Mouse (Mus musculus) limb, embryonic 14.5 days (tissue): Measurements from ENCODE around the gene Plekha1. TPM values are rescaled to one million over a fixed set of nuclear protein-coding genes. Genes with fewer than 3 reads are reported as not detected.

Experiments used
- ATAC-seq: fragments of 200-750 bp; cut with Nextera tagmentation; 2 replicates; pipeline ENCODE4 v1.8.0; 2017; ENCODE audit warnings: low read depth, moderate number of reproducible peaks, moderate TSS enrichment; ENCODE audit not compliant: low FRiP score
- DNase-seq: peaks from one replicate; pipeline ENCODE4 v3.0.0-alpha.2; 2015; ENCODE audit warnings: low spot score
- H3K27ac ChIP-seq: fragments of 300-500 bp; sonication (generic); replicated peaks from 2 replicates; pipeline ENCODE4 v1.5.1; 2014; ENCODE audit warnings: low read depth, mild to moderate bottlenecking, low read length, moderate library complexity, mixed read lengths
- H3K27me3 ChIP-seq: fragments of 300-500 bp; sonication (generic); 2 replicates; pipeline ENCODE4 v1.6.1; 2014; ENCODE audit warnings: low read length, mixed read lengths; ENCODE audit not compliant: control insufficient read depth, insufficient read depth
- H3K36me3 ChIP-seq: fragments of 300-500 bp; sonication (generic); 2 replicates; pipeline ENCODE4 v1.6.1; 2014; ENCODE audit warnings: mild to moderate bottlenecking, low read length, moderate library complexity, mixed read lengths; ENCODE audit not compliant: control insufficient read depth, insufficient read depth
- H3K4me1 ChIP-seq: fragments of 300-500 bp; sonication (generic); 2 replicates; pipeline ENCODE4 v1.6.1; 2014; ENCODE audit warnings: antibody characterized with exemption, low read length, mixed read lengths; ENCODE audit not compliant: control insufficient read depth, insufficient read depth
- H3K4me2 ChIP-seq: fragments of 300-500 bp; sonication (generic); replicated peaks from 2 replicates; pipeline ENCODE4 v1.6.1; 2014; ENCODE audit warnings: low read depth, mild to moderate bottlenecking, low read length, moderate library complexity; ENCODE audit not compliant: severe bottlenecking
- H3K4me3 ChIP-seq: fragments of 300-500 bp; sonication (generic); replicated peaks from 2 replicates; pipeline ENCODE4 v1.5.1; 2014; ENCODE audit warnings: low read length
- H3K9ac ChIP-seq: fragments of 300-500 bp; sonication (generic); 2 replicates; pipeline ENCODE4 v1.6.1; 2014; ENCODE audit warnings: mild to moderate bottlenecking, low read depth, low read length, moderate library complexity; ENCODE audit not compliant: severe bottlenecking
- H3K9me3 ChIP-seq: fragments of 300-500 bp; sonication (generic); 2 replicates; pipeline ENCODE4 v1.6.1; 2016; ENCODE audit warnings: low read length; ENCODE audit not compliant: control insufficient read depth
- POLR2A ChIP-seq: fragments of 200-500 bp; IDR thresholded peaks from 2 replicates; pipeline ENCODE4 v1.8.0; 2012; ENCODE audit warnings: inconsistent platforms, mild to moderate bottlenecking, moderate library complexity, borderline replicate concordance; ENCODE audit not compliant: insufficient read depth, insufficient read length; ENCODE audit errors: extremely low read depth
- WGBS: fragments of 180-500 bp; shearing (Covaris S2); extraction: QIAGEN DNeasy Blood & Tissue Kit; methylation state at CpG from one replicate; pipeline ENCODE4 v1.1.7; 2014; 5-methylcytosine and 5-hydroxymethylcytosine counted together
- polyA plus RNA-seq, 2 experiments: library from polyadenylated mRNA; depleted of rRNA in 1 of 2; stranded (reverse) in 1 of 2; unstranded in 1 of 2; fragments of >200 nt; fragmentation: Nextera tagmentation in 1 of 2; extraction: Ambion mirVana in 1 of 2; gene quantifications; 2 replicates each; pipeline versions ENCODE4 v1.2.1 to v1.2.3; 2012 to 2014

Gene Plekha1
- polyA plus RNA-seq, 2 experiments, result 34.8 to 47.9 TPM

DNA sequence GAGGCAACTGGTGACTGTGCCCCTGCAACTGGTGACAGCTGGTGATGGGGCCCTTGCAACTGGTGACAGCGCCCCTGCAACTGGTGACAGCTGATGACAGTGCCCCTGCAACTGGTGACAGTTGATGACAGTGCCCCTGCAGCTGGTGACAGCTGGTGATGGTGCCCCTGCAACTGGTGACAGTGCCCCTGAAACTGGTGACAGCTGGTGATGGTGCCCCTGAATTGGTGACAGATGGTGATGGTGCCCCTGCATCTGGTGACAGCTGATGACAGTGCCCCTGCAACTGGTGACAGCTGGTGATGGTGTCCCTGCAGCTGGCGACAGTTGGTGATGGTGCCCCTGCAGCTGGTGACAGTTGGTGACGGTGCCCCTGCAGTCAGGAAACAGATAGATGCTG, 39.2 kb upstream of the Plekha1 start:
- no peaks in the 10 kb centered on the region for H3K27me3 ChIP-seq
- TF ChIP-seq POLR2A, result no peak
- H3K27ac ChIP-seq, result no peak overlapping the region
- WGBS, result 84% methylated on average over 3 of the region's 3 CpGs
- ATAC-seq, result no peak
- H3K9ac ChIP-seq, result no peak overlapping the region
- no peaks in the 10 kb centered on the region for H3K36me3 ChIP-seq
- H3K4me2 ChIP-seq, result no peak overlapping the region
- no peaks in the 10 kb centered on the region for H3K9me3 ChIP-seq
- H3K4me1 ChIP-seq, result no peaks in the 10 kb centered on the region
- DNase-seq, result no peak
- no peak overlapping the region for H3K4me3 ChIP-seq

DNA sequence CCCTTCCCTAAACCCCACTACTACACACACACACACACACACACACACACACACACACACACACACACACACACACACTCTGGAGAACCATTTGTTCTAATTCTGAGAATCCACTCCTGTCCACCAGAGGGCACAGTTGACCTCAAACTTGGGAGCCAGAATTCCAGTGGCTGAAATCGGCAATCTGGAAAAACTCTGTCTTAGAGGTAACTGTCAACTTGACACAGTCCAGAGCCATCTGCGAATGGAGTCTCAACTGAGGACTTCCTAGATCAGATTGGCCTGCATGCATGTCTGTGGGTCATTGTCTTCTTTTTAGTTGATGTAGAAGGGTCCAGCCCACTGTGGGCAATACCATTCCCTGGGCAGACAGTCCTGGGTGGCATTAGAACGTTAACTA, 38.1 kb upstream of the Plekha1 start:
- WGBS, result 31% methylated on average over 3 of the region's 3 CpGs
- Histone ChIP-seq H3K27ac (no peak overlapping the region), H3K4me2 (no peak overlapping the region), H3K9ac (no peak overlapping the region), H3K36me3 (no peaks in the 10 kb centered on the region), H3K27me3 (no peaks in the 10 kb centered on the region), H3K9me3 (no peaks in the 10 kb centered on the region), H3K4me3 (no peak overlapping the region), H3K4me1 (no peaks in the 10 kb centered on the region)
- no peak for ATAC-seq
- no peak for TF ChIP-seq POLR2A
- peak; percentile 51 for DNase-seq

DNA sequence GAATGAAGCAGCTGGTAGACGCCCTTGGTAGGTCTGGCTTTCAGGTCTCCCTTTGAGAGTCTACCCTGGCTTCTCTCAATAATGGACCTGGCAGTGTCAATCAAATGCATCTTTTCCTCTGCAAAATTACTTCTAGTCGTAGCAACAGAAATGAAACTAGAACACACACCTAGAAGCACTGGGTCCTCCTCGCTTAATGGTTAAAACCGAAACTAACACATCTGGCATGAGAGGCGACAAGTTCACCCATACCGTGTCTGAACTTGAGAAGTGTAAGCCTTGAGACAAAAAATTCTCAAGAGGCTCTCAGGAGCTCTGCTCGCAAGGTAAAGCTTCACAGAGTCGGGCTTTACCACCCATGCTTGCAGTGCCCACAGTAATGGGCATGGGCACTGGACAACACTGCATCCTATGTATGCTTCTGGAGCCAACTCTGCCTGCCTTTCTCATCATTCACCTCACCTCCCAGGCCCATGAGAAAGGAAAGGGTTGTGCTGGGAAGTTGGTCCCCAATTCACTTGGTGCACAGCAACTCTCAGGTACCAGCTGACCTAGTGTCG, 37.6 kb upstream of the Plekha1 start:
- WGBS, result 89% methylated on average over 9 of the region's 9 CpGs
- Histone ChIP-seq H3K4me2 (no peak overlapping the region), H3K36me3 (no peaks in the 10 kb centered on the region), H3K4me1 (no peaks in the 10 kb centered on the region), H3K9me3 (no peaks in the 10 kb centered on the region), H3K27ac (no peak overlapping the region), H3K4me3 (no peak overlapping the region), H3K27me3 (no peaks in the 10 kb centered on the region), H3K9ac (no peak overlapping the region)
- TF ChIP-seq POLR2A, result no peak
- ATAC-seq (no peak), DNase-seq (no peak)

DNA sequence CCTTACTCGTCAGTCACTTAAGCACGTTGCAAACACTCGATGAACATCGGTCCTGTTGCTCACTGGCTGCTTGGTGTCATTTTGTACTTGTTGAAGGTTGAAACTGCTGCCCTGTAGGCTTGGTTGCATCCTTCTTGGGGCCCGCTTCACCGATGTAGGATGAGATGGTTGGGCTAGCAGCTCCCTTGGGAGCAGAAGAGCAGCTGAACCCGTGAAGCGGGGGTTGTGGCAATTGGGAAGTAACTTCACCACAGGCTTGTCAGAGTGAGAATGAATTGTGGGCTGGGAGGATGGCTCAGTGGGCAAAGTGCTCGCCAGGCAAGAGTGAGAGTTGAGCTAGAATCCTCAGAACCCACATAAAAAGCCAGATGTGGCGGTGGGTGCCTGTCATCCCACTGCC, 37.1 kb upstream of the Plekha1 start:
- no peak overlapping the region for H3K9ac ChIP-seq
- no peak overlapping the region for H3K27ac ChIP-seq
- WGBS, result 83% methylated on average over 10 of the region's 10 CpGs
- ATAC-seq (no peak), DNase-seq (no peak)
- H3K4me2 ChIP-seq, result no peak overlapping the region
- H3K4me3 ChIP-seq, result no peak overlapping the region
- H3K36me3 ChIP-seq, result no peaks in the 10 kb centered on the region
- no peaks in the 10 kb centered on the region for H3K27me3 ChIP-seq
- no peak for TF ChIP-seq POLR2A
- H3K9me3 ChIP-seq, result no peaks in the 10 kb centered on the region
- no peaks in the 10 kb centered on the region for H3K4me1 ChIP-seq

DNA sequence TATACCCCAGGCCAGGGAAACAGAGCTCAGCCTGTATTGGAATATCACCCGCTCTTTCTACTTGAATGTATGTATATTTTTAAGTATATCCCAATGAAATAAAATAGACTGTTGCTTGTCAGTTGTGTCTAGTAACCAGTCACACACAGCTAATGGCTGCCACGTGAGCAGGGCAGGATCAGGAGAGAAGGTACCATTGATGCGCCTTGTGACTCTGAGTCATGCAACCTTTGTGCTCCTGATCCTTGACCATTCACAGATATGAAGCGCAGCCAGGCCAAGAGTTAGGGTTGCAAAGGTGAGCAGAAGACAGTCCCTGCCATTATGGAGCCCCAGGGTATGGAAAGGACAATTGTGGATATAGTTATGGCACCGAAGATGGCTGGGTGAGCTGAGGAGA, 34.0 kb upstream of the Plekha1 start:
- ATAC-seq, result no peak
- WGBS, result 92% methylated on average over 5 of the region's 5 CpGs

DNA sequence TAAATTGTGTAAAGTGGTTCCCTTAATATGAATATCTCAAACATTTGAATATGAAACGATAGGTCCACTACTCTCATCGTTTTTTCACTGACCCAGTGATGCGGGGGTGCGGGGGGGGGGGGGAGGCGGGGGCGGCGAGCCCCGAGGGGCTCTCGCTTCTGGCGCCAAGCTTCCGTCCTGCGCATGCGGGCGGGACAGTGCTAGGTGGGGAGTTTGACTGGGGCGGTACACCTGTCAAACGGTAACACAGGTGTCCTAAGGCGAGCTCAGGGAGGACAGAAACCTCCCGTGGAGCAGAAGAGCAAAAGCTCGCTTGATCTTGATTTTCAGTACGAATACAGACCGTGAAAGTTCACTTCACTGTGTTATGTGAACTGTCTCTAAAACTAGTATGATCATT, 31.3 kb upstream of the Plekha1 start:
- H3K36me3 ChIP-seq, result no peaks in the 10 kb centered on the region
- peaks cover 5% of the 10 kb centered on the region; the same call in 1 of the 2 replicates for H3K4me1 ChIP-seq
- H3K27ac ChIP-seq, result no peak overlapping the region
- no peaks in the 10 kb centered on the region for H3K9me3 ChIP-seq
- peak; percentile 97 for ATAC-seq
- H3K9ac ChIP-seq, result no peak overlapping the region
- no peaks in the 10 kb centered on the region for H3K27me3 ChIP-seq
- 29% methylated on average over 21 of the region's 21 CpGs for WGBS
- H3K4me3 ChIP-seq, result no peak overlapping the region
- no peak overlapping the region for H3K4me2 ChIP-seq
- peak; percentile 87 for DNase-seq
- TF ChIP-seq POLR2A, result no peak

More for the DNA sequence above, 34.0 kb upstream of the Plekha1 start:
- DNase-seq, result no peak
- H3K4me1 ChIP-seq, result peaks cover 5% of the 10 kb centered on the region; the same call in 1 of the 2 replicates
- no peak for TF ChIP-seq POLR2A
- no peak overlapping the region for H3K9ac ChIP-seq
- H3K36me3 ChIP-seq, result no peaks in the 10 kb centered on the region
- no peaks in the 10 kb centered on the region for H3K9me3 ChIP-seq
- H3K27ac ChIP-seq, result no peak overlapping the region
- H3K27me3 ChIP-seq, result no peaks in the 10 kb centered on the region
- H3K4me3 ChIP-seq, result no peak overlapping the region
- H3K4me2 ChIP-seq, result no peak overlapping the region
